Mouse (Mus musculus): Measurements from ENCODE around the gene Eef2kmt.
A peak's percentile ranks its signal among the peaks of the same experiment; 100 is the strongest.
"Not testable (repeated sequence)": the region's sequence is repeated elsewhere in the genome, so short reads cannot be mapped to it uniquely, and the experiment has no call there.

Gene Eef2kmt

DNA sequence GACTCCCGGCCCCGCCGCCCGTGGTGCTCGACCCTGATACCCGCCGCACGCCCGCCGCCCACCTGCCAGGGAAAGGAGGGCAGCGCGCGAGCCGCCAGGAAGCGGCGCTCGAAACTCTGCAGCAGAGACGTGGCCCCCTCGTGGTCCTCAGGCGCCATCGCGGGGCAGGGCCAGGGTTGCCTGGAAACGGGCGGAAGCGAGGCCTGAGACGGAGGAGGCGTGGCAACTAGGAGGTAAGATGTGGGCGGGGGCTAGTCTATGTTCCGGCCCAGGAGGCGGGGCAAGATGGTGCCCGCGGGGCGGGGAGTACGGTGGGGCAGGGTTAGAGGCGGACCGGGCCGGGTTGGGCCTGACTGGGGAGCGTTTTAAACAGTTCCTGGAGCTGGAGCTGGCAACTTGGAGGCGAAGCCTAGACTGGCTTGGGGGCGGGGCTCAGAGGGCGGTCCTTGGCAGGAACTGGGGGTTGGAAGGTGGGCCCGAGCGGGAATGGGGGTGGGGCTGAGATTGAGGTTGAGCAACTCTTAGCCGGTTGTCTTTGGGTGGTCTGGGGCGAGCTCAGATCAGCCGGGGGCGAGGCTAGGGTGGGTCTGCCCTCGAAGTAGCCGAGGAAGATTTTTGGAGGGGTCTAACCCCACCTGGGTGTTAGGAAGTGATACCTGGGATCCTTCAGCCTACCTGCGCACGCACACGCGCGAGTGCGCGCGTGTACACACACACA, at the start of gene Eef2kmt:
TSS of gene Eef2kmt (minus strand) at position 205 of the 718 bp plus-strand sequence.
- DNase-seq, result peak; percentile 91 to 97

DNA sequence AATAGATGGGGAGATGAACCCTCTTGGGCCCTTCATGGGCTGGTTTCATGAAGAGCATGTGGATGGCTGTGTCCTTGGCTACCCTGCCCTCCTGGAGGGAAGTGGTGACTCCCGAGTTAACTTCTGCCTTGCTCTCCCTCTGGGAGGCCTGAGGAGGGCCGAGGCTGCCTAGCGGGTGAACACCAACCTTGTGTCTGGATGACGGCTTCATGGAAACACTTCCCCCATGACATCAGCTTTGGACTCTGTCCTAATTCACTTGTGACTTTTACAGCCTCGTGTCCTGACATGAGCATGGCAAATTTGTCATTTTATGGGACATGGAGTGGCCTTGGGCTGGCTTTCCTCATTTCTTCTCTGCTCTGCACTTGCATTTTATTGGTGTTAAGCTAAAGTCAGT, 39.5 kb upstream of the Eef2kmt start:
- no peak for DNase-seq

DNA sequence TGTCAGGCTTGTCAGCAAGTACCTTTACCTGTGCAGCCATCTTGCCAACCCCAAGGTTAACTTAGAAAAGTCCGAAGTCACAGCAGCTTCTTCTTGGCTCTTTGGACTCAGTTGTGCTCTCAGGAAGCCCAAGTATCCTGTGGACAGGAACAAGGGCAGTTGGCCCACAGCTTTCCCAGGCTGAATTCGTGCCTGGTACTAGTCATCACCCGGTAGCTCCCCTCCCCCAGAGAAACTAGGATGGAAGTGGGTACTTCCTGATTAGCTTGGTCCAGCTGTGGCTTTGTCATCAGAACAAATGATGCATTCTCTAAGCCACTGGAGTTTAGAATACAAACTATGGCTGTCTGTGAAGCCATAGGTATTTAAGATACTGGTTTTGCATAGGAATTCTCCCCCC, 29.6 kb upstream of the Eef2kmt start:
- DNase-seq, result no peak

DNA sequence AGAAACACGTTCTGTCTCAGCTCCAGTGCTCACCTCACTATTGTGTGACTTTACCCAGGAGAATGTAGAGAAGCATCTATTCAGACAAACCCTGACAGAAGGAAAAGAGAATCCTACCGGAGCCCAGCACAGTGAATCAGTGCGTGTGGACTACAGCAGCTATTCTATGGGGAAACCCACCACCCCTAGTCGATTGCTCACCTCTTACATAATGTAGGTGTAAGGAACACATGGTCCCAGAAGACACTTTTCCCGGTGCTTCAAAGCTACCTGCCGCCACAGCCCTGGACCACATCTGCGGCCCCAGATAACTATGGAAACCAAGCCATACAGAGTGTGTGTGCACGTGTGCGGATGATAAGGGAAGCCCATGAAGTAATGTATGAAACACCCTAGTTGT, 26.9 kb upstream of the Eef2kmt start:
- DNase-seq, result no peak

DNA sequence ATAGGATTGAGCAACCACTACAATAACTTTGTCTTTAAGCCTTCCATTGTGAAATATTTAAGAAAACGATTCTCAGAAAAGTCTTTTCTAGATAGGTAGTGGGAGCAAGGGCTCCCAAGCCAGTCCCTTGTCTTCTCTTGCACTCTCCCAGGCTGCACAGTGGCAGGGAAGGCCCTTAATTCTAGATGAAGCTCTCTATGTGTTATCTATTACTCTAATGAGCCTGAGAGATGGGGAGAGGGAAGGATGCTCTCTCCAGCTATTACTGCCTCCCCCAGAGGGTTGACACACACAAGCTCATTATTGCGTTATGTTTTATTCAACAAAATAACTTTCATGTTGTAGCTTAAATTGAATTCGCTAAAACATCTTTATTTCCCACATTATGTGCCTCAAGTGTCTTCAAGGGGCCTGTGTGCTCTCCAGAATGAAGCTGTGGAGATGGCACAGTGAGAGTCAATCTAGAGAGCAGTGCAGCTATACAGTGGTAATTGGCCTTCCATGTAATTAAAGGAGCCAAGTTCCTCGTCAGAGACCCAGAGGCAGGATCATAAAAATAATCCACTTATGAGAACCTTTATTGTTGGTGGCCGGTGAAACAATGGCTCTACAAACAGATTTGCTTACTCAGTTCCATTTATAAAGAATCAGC, 23.9 kb upstream of the Eef2kmt start:
- DNase-seq, result no peak

DNA sequence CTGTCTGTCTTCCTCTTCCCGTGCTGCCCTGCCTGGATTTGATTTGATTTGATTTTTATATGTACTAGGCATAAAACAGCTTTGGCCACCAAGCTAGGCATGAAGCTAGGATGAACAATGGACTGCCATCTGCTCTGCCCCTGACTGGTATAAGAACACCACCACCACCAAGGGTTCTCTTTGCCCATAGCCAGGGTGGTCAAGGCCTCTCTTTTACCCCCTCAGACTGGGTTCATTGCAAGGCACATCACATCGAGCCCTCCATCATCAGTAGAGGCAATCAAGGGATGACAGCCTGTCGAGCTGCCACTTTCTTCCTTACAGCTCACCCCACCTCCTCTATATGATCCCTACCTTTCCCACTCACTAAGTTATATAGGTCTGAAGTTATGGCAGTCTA, 16.6 kb upstream of the Eef2kmt start:
- DNase-seq, result no peak

DNA sequence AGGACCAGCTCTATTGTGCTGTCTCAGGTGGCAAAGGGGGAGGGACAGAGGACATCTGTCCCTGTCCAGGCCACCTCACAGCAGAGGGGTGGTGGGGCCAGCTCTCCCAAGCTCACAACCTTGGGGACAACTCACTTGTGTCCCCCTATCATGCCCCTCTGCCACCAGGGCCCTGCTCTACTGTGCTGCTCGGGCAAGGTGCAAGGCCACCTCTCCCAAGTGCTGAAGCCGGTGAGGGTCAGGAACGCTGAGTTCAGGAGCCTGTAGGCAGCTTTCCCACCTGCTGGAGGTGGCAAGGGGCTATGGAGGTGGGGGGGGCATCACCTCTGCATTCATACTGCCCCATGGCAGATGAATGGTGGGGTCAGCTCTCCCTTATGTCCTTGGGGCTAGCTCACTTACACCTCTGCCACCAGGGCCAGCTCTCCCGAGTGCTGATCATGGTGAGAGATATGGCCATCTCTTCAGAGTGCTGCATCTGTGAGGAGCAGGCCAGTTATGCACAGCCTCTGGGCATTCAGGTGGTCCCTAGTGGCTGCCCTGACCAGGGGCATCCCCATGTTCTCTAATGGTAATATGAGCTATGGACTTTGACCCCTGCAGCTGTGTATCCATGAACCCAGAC, 15.7 kb upstream of the Eef2kmt start:
- DNase-seq, result no peak

DNA sequence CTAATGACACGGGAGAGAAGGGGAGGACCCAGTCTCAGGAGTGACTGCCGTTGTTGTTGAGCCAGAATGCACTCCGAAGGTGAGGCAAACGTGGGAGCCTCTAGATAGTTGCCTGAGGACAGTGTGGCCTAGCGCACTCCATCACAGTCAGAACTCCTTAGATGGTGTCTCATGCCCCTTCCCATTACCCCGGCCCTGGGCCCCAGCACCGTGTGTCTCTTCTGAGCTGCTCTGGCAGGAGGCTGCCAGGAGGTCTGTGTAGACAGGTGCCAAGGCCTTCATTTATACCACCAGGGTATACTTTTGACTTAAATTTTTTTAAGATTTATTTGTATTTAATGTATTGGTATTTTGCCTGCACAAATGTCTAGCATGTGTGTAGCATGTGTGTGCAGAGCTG, 8.1 kb upstream of the Eef2kmt start:
- DNase-seq, result no peak

DNA sequence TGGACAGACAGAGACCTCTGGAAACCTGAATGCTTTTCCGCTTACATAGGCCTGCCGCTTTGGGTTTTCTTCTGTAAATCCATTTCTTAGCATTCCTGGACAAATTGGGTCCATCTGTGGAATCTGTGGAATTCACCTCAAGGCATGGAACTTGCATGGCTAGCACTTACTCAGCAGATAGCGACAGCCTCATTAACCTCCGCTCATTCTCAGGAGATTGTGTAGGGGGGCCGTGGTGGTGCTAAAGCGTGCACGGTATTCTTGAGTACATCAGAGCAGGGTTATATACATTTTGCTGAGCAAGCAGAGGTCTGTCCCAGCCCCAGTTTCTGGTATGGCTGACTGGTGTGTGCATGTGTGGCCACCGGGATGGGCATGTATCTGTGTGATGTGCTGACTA, 7.4 kb upstream of the Eef2kmt start:
- DNase-seq, result no peak

DNA sequence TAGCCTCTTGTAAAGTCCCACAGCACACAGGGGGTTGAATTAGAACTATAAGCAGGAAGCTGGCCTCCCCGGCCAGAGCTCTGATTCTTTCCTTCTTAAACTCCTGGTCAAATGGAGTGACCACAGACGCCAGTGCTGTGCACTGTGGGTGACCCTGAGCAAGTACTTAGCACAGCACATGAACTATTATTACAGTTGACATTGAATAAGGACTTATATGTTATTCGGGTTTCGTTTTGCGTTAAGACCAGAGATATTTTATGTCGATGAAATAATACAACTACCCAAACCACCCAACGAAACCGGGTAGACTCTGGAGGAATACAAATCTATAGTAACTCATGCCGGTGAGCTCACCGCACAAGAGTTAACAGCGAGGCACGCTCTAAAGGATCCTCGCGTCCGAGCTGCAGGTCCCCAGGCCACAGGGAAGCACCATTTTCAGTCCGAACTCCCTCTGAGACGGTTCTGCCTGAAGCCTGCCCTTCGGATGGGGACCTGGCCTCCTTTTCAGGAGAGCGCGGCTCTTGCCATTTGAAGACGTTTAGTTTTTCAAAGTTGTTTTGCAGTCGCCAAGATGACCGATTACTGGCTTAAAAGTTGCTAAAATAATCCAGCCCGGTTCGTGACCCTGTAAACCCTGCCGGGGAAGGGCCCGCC, 572 bp downstream of the Eef2kmt start:
- no peak for DNase-seq

DNA sequence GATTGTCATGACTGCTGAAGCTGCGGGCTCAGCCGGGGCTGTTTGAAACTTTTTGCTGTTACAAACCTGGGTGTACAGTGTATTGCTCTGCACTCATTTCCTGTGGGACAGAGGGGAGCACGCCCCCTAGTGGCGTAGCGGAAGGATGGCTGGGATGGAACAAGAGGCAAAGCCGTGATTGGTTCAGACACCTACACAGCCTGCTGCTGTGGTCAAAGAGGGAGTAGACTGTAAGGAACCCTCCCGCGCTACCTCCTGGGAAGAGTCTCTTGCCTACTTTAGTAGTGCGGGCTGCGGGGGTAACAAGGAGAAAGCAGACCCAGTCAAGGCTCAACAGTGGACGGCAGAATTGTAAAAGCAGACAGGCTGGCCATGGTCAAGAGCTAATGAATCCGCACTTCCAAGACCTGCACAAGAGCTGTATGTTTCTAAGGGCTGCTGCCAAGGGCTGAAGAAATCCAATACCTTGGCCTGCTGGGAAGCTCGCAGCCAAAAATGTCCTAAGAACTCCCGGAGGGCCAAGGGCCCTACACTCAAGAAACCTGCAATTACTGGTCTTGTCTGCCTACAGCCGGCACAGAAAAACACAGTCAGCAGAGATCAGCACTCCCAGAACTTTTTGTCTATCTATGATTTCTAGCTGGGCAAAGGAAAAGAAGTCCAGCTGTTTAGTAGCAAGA, 1.3 kb downstream of the Eef2kmt start:
- DNase-seq, result peak; percentile 56 to 66

DNA sequence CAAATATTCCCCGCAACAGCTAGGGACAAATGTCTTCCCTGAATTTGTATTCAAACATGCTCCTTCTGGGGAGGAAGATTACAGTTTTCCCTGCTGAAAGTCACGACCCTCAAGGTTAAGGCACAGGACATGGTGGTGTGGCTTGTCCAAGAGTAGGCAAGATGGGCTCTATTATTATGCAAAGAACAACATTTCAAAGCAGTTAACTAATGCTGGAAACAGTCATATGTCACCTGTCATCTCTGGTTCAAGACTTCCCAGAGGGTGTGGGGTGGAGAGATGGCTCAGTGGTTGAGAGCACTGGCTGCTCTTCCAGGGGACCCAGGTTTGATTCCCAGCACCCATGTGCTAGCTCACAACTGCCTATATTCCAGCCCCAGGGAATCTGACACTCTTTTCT, 3.5 kb downstream of the Eef2kmt start:
- DNase-seq, result no peak

DNA sequence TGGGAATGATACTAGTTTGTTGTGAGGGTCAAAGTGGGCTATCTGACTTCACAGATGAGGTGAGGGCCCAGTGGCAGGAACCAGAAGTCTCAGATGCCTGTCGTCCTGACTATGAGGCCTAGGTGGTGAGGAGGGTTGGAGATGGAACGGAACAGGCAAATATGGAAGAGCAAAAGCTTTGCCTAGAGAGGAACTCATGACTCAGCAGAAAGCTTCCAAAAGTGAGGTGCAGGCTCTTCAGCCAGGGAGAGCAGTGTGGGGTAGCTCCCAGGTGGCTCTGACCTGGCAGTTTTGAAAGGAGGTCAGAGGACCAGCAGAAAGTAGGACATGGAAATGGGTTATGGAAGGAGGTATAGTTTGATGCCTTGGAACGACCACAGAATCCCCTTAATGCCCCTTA, 4.9 kb downstream of the Eef2kmt start:
- no peak for DNase-seq

DNA sequence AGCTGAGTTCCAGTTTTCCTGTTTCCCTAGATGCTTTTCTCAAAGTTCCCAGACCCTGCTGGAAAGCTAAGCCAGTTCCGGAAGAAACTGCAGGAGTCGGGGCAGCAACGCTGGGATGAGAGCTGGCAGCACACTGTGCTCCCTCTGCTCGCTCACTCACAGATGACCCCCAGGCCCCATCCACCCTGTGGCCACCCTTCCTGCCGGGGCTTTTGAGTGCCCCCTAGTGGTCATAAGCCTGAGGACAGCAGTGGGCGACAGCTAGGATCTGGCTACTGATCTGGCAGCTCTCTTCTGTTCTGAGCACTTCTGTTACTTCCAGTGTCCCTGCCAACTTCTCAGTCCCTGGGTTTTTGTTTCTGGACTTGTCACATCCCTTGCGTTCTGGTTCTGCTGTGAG, 11.4 kb downstream of the Eef2kmt start:
- peak; percentile 58 to 59 for DNase-seq

DNA sequence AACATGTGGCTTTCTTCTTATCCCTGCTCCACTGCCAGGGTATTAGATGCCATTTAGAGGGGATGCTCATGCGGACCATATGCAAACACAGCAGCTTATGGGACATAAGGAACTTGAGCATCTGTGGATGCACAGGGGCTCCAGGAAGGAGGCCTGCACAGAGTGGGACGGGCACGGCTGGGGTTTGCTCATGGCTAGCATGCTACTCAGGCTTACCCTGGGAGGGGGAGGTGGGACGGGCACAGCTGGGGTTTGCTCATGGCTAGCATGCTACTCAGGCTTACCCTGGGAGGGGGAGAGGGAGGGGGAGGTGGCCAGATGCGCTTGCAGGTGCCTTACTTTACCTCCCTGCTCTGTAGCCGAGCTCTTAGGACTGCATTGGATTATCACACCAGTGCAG, 12.9 kb downstream of the Eef2kmt start:
- DNase-seq, result no peak

DNA sequence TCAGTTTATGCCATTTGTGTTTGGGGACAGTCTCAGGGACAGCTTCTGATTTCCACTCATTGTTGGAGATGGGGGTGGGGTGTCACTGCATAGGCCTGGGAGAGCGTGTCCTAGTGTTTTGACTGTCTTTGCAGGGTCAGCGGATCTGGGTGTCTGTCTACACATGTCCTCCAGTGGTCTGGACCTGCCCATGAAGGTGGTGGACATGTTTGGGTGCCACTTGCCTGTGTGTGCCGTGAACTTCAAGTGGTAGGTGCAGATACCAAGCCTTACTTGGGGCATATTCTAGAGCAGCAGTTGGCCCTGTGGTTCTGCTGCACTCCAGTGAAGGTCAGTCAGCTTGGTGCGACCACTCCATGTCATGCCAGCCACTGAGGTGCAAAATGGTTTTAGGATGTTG, 13.4 kb downstream of the Eef2kmt start:
- no peak for DNase-seq

DNA sequence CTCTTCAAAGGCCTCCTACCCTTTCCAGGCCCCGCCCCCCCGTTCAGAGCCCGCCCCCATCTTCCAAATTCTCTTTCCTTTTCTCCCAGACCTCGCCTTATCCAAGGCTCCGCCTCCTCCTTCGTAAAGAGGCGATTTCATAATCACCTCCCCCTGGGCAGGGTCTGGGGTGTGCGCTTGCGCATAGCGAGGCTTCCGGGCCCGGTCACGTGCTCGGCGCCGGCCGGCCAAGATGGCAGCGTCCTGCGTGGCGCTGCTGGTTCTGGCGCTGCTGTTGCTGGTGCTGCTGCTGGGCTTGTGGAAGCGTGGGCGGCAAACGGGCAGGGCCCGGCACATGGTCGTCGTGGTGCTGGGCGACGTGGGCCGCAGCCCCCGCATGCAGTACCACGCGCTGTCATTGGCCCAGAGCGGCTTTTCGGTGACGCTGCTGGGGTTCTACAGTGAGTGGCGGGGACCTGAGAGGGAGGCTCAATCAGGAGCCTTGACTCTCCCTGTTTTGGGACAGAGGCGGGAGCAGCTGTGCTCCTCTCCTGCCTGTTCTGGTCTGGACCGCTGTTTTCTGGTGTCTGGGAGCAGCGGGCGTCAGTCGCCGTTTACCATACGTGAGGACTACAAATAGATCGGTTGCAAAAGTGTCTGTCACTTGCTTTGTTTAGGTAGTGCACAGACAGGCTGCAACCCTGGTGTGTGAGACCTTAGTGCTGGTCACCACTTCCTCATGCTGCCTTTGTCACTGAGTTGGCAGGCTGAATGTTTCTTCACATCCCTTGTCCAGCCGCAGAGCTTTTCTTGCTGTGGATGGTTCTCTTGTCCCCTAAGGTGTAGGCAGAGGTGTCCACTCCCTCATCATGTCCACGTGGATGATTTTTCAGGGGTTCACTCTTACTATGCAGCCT, 22.1 kb downstream of the Eef2kmt start, which contains the start of gene Alg1:
TSS of gene Alg1 (plus strand) at position 204 of the 896 bp plus-strand sequence.
- peak; percentile 94 to 96 for DNase-seq

DNA sequence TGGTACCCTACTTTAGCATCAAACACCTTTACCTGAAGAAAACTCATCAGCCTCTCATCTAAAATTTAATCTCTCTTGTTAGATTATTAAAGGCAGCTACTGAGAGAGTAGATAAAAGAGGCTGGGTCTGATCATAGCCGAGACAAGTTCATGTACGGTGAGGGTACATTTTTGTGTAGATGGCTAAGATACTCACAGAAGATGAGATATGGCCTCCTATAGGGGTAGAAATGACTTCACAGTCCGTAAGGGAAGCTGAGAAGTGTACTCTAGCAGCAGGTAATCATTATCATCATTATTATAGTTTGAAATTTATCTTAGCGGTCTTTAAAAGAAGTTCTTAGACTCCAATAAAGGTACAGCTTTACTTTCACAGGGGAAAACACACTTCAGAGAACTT, 22.8 kb downstream of the Eef2kmt start:
- no peak for DNase-seq

DNA sequence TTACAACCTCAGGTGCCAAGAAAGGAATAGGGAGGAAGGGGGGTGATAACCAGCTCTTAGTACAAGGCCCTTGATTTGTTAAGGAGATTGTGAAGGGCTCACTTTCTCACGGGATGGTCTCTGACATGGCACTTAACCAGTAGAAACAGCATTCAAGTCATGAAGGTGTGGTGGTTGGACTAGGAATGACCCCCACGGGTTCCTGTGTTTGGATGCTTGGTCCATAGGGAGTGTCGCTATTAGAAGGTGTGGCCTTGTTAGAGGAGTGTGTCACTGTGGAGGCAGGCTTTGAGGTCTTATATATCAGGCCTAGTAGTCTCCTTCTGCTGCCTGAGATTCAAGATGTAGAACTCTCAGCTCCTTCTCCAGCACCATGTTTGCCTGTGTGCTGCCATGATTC, 27.7 kb downstream of the Eef2kmt start:
- not testable (repeated sequence) for DNase-seq

DNA sequence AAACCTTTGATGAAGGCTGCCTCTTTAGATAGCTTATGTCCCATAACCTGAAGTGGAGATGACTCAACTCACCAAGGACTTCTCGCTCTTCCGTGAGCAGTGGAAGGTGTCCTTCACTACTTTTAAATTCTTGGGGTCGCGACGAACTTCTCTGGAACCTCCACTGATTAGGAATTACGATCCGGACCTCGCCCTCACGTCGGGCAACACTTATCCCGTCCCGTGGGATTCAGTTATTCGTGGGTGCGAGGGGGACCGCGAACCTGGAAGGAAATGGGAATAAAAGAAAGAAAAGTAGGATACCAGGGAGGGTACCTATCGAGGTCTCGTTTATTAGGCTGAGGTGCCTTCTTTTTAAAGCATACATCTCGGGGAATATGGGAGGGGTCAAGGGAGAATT, 28.3 kb downstream of the Eef2kmt start:
- not testable (repeated sequence) for DNase-seq

DNA sequence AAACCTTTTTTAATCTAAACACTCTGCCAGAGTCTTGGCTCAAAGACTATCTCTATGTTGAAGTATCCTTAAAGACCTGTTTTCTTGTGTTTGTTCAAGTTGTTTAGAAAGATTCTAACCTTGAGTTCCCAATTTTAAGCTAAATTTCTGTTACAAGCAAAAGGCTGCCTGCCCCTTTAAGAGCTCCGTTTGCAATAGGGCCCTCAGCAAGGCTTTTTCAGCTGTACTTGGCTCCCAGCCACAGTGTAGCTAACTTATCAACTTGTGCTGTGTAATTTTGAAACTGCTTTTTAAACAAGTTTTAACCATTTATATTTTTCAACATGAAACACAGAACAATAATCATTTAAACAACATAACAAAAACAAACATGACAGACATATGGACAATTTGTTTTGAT, 29.2 kb downstream of the Eef2kmt start:
- DNase-seq, result not testable (repeated sequence)

DNA sequence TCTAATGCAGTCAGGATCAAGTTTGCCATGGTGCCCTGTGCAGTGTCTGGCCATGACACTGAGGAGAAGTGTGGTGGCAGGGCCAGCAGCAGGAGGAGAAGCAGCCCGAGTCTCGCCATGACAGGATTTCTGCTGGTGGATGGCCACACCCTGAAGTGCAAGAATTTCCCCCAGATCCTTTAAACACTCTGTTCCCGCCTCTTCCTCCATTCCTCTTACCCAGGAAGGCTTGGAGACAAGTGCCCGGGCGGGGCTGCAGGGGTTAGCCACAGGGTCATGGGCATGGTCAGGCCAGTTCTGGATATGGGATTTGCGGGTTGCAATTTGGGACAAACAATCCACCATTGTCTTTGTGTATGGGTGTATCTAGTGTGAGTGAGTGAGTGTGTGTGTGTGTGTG, 33.6 kb downstream of the Eef2kmt start, which contains the start of gene AU021092:
TSS of gene AU021092 (minus strand) at position 160 of the 400 bp plus-strand sequence.
- no peak for DNase-seq
